11 mouse cellular contexts compared by ENCODE assay signal in genomic region chr12:6087627-6088350, GRCm38 (mm10).
DNase-seq lines count a peak whose midpoint lies in the region; ATAC-seq and TF ChIP-seq lines count a peak whose summit lies in the region.
"Had no signal": no experiment of that assay in that cellular context is flagged by ENCODE, and none has a peak within 500 bp of the region (broad histone marks: within the 10 kb centered on the region; RNA-seq: fewer than 3 reads in every experiment).

No protein-coding gene starts in this region.

- ATAC-seq in lung, embryonic 14.5 days (ENCODE audit: insufficient read depth): no peak
- peak; percentile 60; the same call in 1 of the 2 replicates for ATAC-seq in midbrain, postnatal 0 days (ENCODE audit: low FRiP score)

- no peak for TF ChIP-seq CTCF in lung, embryonic 14.5 days (IDR thresholded peaks at IDR 0.05; ENCODE audit: low read depth)
- no peak for TF ChIP-seq CTCF in midbrain, postnatal 0 days (IDR thresholded peaks at IDR 0.05)

- H3K36me3 ChIP-seq in lung, embryonic 14.5 days (ENCODE audit: insufficient read depth): no peaks in the 10 kb centered on the region
- H3K36me3 ChIP-seq in midbrain, postnatal 0 days (ENCODE audit: insufficient read depth, low read length): no peaks in the 10 kb centered on the region
- H3K36me3 ChIP-seq: midbrain, embryonic 12.5 days had no signal

- no peak overlapping the region for H3K4me3 ChIP-seq in lung, embryonic 14.5 days (ENCODE audit: low read depth, low read length)
- no peak overlapping the region for H3K4me3 ChIP-seq in midbrain, postnatal 0 days (ENCODE audit: low read depth, low read length)
- H3K4me3 ChIP-seq: midbrain, embryonic 12.5 days had no signal

- no peaks in the 10 kb centered on the region for H3K4me1 ChIP-seq in lung, embryonic 14.5 days (ENCODE audit: insufficient read depth)
- no peaks in the 10 kb centered on the region for H3K4me1 ChIP-seq in midbrain, postnatal 0 days (ENCODE audit: insufficient read depth, low read length)
- H3K4me1 ChIP-seq: midbrain, embryonic 12.5 days had no signal

- 37% methylated on average over 3 of the region's 3 CpGs for WGBS in lung, embryonic 14.5 days
- WGBS in midbrain, postnatal 0 days: 63% methylated on average over 3 of the region's 3 CpGs

- H3K4me2 ChIP-seq in lung, embryonic 14.5 days: no peak overlapping the region
- H3K4me2 ChIP-seq in midbrain, postnatal 0 days (ENCODE audit: low read depth, low read length, poor library complexity, severe bottlenecking): no peak overlapping the region
- H3K4me2 ChIP-seq: midbrain, embryonic 12.5 days had no signal

- no peaks in the 10 kb centered on the region for H3K27me3 ChIP-seq in lung, embryonic 14.5 days (ENCODE audit: insufficient read depth, low read length)
- H3K27me3 ChIP-seq in midbrain, postnatal 0 days (ENCODE audit: insufficient read depth, low read length): no peaks in the 10 kb centered on the region
- H3K27me3 ChIP-seq: midbrain, embryonic 12.5 days had no signal

- H3K27ac ChIP-seq in lung, embryonic 14.5 days (ENCODE audit: low read depth): no peak overlapping the region
- no peak overlapping the region for H3K27ac ChIP-seq in midbrain, postnatal 0 days (ENCODE audit: low read depth, low read length)
- H3K27ac ChIP-seq: midbrain, embryonic 12.5 days; stomach, postnatal 0 days had no signal

- no peak overlapping the region for H3K9ac ChIP-seq in lung, embryonic 14.5 days
- H3K9ac ChIP-seq in midbrain, postnatal 0 days (replicated peaks; ENCODE audit: low read length, poor library complexity, severe bottlenecking): no peak overlapping the region
- H3K9ac ChIP-seq: midbrain, embryonic 12.5 days had no signal

- H3K9me3 ChIP-seq in lung, embryonic 14.5 days (ENCODE audit: low read depth, low read length): no peaks in the 10 kb centered on the region
- H3K9me3 ChIP-seq in midbrain, postnatal 0 days (ENCODE audit: low read length): no peaks in the 10 kb centered on the region
- H3K9me3 ChIP-seq: midbrain, embryonic 12.5 days had no signal

- peak; percentile 6 for DNase-seq in lung, embryonic 14.5 days
- DNase-seq in lung, postnatal 25 days (ENCODE audit: low spot score): no peak
- DNase-seq in cerebellum, adult 11-12 months: peak; percentile 35
- peak; percentile 25 to 36 for DNase-seq in cerebellum, postnatal 36 days
- DNase-seq in midbrain, postnatal 0 days (ENCODE audit: low spot score): peak; percentile 85
- no peak for DNase-seq in kidney, adult 9 months
- no peak for DNase-seq in kidney, postnatal 36 days
- DNase-seq: gastrocnemius, postnatal 14 days; lung, adult 2 months had no signal

Comparison
In these comparisons a context has a peak if more than half of its experiments do, and no peak if none do; other contexts are left out.
1. DNase-seq: peak in lung, embryonic 14.5 days (single experiment), cerebellum, adult 11-12 months (single experiment), cerebellum, postnatal 36 days (2 of 2) and midbrain, postnatal 0 days (single experiment); none in lung, postnatal 25 days (single experiment), kidney, adult 9 months (single experiment) and kidney, postnatal 36 days (0 of 2).